Mouse (Mus musculus) central nervous system, embryonic 14 days (tissue): ENCODE data around the gene 0610009B22Rik. TPM values are rescaled to one million over a fixed set of nuclear protein-coding genes. Genes with fewer than 3 reads are reported as not detected.

Source experiments
- polyA plus RNA-seq: library from polyadenylated mRNA; depleted of rRNA; stranded (reverse); fragments of >200 nt; gene quantifications from 2 replicates; pipeline ENCODE4 v1.2.3, GENCODE M21; 2012; rRNA removed

Gene 0610009B22Rik
- 51.1 and 61.6 TPM in 2 replicates for polyA plus RNA-seq

DNA sequence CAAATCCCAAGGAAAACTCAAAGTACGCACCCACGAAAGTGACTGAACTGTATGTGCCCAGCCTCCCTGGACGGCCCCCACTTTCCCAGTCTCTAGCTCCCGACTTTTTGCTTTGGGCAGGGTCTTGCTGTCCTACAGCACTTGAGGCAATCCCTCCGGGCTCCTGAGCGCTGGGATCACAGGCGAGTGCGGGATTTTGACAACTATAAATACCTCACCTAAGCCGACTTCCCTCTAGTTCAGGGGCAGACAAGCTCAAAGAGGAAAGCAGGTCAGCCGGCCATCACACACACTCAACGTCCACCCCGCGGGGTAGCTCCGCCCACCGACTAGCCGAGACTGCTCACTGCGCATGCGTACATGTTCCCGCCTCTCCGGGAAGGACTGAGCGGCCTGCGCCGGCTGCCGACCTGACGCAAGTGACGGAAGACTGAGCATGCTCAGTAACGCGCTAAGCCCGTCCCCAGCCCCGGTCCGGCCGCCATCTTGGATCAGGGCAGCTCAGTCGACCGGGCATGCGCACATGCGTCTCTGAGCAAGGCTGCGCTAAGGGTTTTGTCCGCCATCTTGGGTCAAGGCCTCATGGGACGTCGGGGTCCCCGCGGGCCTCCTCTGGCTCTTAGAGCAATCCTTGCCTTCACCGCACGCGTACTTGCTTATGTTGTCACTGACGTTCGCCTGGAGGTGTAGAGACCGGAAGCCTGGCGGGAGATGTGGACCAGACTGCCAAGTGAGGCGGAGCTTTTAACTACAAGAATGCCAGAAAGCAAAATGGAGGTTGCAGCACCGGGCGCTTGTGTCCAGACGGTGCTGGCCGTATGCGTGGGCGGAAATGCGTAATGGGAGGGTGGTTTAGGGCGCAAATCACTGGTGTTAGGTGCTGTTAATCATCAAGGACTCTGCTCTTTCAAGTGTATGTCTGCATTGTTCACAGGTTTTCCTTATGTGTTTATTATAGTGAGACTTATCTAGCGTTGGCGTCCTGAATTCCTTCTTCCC lies at the start of gene 0610009B22Rik:
0610009B22Rik (minus strand) TSS at position 545 of the 999 bp plus-strand sequence.

DNA sequence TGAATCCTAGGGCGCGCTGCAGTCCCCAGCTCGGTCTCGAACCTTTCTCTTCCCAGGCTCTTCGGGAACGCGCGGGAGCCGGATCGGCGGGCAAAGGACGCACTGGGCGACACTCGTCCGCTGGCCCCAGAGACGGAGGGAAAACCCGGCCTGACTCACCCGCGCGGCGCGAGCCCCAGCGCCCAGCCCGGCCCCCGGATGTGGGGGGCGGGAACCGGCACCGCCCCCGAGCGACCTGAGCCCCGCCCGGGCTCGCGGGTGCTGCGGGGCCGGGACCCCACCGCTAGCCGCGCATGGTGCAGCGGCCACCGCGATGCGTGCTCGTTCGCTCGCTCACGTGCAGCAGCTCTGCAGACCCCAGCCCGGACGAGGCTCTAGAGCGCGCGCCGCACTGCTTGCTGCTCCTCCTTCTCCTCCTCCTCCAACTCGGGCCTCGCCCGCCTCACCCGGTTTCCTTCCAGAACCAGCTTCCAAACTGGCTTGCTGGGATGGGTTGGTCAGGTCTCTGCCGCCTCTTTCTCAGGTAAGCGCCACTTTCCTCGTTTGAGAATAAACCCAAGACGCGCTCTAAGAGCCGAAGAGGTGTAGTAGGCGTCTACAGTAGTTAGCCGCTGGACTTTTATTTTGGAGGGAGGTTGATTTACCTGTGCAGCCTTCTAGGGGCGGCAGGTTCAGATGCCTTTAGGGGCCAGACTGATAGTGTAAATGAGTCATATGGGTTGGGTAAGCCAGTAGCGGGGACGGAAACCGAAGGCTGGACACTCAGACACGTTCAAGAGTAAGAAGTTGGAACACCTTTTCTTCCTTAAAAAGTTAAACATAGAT lies 37.8 kb downstream of the 0610009B22Rik start, which contains the start of the genes N4bp3 and D930048N14Rik:
N4bp3 (minus strand) TSS at position 152 of the 825 bp plus-strand sequence.
D930048N14Rik (plus strand) TSS at position 264 of the 825 bp plus-strand sequence.

DNA sequence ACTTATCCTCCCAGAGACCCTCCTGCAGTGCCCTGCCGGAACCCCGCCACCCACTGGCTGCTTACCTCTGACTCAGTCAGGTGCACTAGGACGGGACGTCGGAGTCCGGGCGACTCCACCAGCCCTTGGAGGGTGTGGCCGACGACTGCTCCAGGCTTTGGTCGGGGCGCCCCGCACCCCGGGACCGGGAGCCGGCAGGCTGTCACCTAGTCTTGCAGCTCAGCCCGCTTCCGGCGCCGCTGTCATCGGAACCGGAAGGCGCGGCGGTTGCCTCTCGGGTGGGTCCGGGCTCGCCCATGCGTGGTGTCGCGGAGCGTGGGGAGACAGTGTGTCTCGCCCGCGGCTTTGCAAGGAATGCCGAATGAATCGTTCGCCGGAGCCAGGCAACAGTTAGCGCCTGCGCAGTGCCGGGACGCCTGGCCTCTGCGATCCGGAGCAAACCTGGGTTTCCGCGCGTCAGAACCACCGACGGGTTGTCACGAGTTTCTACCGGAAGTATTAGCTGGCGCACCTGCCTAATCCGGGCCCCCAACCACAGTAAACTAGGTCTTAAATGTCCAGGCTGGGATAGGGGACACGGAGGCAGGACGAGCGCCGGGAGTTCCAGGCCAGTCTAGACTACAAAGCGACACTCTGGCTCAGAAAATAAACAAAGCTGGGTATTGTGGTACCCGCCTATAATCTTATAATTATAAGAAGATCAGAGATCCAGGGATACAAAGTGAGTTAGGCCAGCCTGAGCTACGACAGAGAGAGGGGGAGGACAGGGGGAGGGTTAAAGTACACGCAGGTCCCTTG lies 53.0 kb downstream of the 0610009B22Rik start, which contains the start of gene Rmnd5b:
Rmnd5b (minus strand) TSS at position 372 of the 798 bp plus-strand sequence.

Other genes starting within 250 kb of the 0610009B22Rik start
- gene Phykpl, start 104.1 kb downstream of the 0610009B22Rik start, polyA plus RNA-seq = 8.6 and 11.7 TPM in 2 replicates
- 603 and 753 TPM in 2 replicates for gene Hnrnpab, start 82.0 kb downstream of the 0610009B22Rik start, polyA plus RNA-seq
- 84.3 and 84.6 TPM in 2 replicates for gene Nhp2, start 69.1 kb downstream of the 0610009B22Rik start, polyA plus RNA-seq
- gene Rmnd5b, start 53.0 kb downstream of the 0610009B22Rik start, polyA plus RNA-seq = 62.6 and 62.7 TPM in 2 replicates
- gene N4bp3, start 38.0 kb downstream of the 0610009B22Rik start, polyA plus RNA-seq = 7.2 and 10.8 TPM in 2 replicates
- 1.8 and 3.6 TPM in 2 replicates for gene D930048N14Rik, start 37.9 kb downstream of the 0610009B22Rik start, polyA plus RNA-seq
- 9.8 and 11.6 TPM in 2 replicates for gene Sec24a, start 74.8 kb upstream of the 0610009B22Rik start, polyA plus RNA-seq
- gene Sar1b, start 74.8 kb upstream of the 0610009B22Rik start, polyA plus RNA-seq = 79.3 and 85.3 TPM in 2 replicates
- 0.96 and 1.7 TPM in 2 replicates for gene Jade2, start 168.8 kb upstream of the 0610009B22Rik start, polyA plus RNA-seq